Mouse (Mus musculus): Measurements from ENCODE around the gene Msi2.
A peak's percentile ranks its signal among the peaks of the same experiment; 100 is the strongest.

Msi2 gene

DNA sequence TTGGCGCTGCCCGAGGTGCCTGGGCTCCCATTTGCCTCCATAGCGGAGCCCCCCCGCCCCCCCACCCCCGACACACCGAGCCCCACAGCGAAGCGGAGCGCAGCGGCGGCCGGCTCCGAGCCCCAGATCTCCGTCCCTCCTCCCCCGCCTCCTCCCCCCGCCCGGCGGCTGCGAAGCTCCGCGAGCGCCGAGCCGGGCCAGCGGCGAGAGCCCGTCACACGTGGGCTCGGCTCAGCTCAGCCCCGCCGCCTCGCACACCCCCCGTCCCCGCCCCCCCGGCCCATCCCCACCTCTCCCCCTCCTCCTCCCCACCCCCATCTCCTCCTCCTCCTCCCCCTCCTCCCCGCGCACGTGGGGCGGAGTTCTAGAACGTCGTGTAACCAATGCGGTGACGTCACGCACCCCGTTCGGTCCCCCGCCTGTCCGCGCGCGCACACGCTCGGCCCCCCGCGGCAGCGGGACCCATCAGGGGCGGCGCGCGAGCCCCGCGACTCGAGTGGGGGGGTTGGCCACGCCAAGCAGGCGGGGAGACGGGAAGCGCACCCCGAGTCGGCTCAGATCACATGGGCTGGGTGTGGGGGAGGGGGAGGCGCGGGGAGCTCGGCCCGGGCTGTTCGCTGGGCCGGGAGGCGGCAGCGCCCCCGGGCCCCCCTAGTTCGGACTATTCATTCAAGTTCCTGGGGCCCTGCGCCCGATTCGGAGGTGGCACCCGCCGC lies at the start of gene Msi2:
Gene Msi2 (minus strand): TSS at position 464 of the 716 bp plus-strand sequence.
- DNase-seq (ENCODE audit: low spot score in 2 of 2) = peak; percentile 82 to 86

DNA sequence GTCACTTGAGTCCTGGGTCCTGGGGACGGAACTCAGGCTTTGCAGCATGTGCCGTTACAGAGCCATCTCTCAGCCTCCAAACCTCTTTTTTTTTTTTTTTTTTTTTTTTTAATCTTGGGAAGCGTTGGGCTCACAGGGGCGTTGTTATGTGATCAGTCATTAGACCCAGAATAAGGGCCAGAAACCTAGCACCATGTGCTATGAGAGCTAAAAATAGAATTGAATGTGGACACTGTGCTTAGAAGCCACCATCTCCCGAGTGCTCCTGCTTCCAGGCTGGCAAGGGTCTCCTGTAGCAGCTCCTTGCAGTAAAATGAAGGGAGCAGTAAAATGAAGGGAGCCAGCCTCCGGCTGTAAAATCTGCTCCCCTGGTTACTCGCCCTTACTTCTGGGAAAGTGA lies 47.3 kb upstream of the Msi2 start:
- DNase-seq (ENCODE audit: low spot score in 2 of 2) = no peak

DNA sequence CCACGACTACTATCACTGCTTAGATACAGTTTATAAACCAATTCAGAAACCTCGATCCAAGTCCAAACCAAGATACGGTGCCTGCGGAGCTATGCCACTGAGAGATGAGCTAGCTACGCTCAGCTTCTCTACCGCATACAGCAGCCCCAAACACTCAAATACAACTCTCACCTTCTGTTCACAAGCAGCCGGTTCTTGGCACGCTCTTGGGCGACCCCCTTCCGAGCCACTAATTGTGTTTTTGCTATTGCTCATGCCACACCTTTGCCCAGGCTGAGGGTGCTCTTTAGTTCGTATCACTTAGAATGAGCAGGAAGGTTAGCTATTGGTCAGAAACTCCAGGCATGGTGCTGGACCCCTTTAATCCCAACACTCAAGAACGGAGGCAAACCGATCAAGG lies 45.1 kb upstream of the Msi2 start:
- no peak for DNase-seq (ENCODE audit: low spot score in 2 of 2)

DNA sequence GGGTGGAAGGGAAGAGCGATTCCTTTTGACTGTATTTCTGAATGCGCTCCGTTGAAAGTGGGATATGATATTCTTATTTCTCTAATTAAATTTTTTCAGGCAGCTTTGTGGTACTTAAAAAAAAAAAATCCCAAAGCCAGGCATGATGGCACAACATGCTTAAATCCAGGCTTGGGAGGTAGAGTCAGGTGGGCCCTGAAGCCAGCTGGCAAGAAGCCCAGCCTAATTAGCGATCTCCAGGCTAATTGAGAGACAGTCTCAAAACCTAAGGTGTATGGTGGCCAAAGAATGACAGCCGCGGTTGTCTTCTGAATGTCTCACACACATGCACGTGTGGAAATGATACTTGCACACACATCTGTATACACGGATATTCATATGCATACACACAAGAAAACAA lies 41.2 kb upstream of the Msi2 start:
- no peak for DNase-seq (ENCODE audit: low spot score in 2 of 2)

DNA sequence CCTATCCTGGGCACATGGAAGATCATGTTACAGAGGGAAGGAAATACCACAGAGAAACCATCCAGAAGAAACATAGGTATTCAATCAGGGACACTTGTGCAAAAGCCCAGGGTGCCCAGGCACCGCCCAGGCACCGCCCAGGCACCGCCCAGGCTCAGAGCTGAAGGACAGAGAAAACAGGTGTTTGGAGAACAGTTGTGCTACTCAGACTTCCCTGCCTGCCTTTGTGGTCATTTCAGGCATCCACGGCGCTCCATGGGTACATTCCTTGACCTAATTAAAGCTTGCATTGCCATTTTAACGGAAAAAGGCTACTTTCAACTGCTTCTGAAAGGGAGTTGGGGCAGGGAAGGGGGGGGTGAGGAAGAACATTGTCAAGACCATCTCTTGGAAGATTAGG lies 40.1 kb upstream of the Msi2 start:
- DNase-seq (ENCODE audit: low spot score in 2 of 2) = no peak

DNA sequence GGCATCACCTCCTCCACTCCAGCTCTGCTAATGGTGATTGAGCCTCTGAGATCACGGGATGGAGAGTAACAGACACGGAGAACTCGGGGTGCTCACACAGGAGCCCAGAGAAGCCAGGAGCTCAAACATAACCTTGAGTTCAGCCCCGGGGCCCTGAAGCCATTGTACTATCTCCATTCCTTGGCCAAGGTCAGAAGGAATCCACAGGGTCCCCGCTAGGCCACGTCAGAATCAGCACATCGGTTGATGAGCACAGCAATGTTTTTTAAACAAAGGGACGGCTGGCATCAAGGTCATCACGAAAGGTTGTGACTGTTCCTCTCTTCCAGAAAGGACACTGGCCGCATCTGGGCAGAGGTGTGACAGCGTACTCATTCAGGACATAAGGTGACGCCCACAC lies 27.0 kb upstream of the Msi2 start:
- no peak for DNase-seq (ENCODE audit: low spot score in 2 of 2)

DNA sequence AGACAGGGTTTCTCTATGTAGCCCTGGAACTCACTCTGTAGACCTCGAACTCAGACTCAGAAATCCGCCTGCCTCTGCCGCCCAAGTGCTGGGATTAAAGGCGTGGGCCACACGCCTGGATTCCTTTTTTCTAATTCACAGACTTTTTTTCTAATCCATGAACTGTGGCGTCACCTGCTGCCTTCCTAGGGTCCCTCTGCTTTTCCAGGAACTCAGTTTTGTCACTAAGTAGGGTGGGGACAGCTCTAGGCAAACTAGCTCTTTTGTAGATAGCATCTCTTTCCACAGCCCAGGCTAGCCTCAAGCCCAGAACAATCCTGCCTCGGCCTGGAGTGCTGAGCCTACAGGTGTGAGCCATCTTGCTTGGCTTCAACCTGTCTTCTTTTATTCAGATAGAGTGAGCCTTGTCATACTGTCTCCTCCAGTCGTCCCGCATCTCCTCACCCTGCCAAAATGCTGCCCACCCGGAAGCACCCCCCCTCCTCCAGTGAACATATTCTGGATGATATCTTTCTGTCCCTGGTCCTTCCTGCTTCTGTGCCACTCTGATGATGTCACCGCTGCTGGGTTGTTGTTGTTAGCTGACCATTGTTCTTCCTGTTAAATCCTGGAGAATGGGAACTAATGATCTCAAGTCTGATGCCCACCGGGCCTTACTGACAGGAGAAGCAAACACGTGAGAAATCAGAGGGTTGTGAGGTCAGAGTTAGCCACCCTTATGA lies 21.4 kb upstream of the Msi2 start:
- no peak for DNase-seq (ENCODE audit: low spot score in 2 of 2)

DNA sequence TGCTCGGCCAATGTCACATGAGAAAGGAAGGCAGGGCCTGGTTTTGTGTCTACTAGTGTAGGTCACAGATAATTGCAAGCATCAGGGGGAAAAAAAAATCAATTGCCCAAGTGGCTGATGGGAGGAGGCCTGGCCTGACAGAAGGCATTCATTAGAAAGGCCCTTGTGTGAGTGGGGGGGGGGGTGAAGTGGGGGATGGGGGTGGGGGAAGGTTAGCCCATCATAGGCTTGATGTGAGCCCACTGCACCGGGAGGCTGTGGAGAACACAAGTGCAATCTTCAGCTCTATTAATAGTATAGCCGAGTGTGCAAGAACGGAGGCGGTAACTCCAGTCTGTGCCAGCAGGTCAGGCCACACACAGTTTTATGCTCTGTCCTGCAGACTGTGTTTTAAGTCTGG lies 11.1 kb upstream of the Msi2 start:
- DNase-seq (ENCODE audit: low spot score in 2 of 2) = no peak

DNA sequence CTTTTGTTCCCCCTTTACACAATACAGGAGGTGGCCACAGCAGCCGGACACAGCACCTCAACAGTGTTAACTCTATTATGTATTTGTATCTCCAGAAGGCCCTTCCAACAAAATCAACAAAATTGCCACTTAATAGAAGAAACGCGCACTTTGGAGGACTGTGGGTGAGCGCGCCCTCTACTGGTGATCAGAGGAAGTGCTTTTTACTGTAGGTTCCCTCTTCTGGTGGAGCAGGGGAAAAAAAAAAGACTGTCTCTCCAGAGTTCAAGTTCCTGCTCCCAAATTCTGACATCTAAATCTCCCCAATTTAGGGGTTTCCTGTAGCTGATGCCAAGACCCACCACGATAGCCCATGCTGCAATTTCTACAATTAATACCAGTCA lies 10.2 kb upstream of the Msi2 start:
- DNase-seq (ENCODE audit: low spot score in 2 of 2) = peak; percentile 60 to 62

DNA sequence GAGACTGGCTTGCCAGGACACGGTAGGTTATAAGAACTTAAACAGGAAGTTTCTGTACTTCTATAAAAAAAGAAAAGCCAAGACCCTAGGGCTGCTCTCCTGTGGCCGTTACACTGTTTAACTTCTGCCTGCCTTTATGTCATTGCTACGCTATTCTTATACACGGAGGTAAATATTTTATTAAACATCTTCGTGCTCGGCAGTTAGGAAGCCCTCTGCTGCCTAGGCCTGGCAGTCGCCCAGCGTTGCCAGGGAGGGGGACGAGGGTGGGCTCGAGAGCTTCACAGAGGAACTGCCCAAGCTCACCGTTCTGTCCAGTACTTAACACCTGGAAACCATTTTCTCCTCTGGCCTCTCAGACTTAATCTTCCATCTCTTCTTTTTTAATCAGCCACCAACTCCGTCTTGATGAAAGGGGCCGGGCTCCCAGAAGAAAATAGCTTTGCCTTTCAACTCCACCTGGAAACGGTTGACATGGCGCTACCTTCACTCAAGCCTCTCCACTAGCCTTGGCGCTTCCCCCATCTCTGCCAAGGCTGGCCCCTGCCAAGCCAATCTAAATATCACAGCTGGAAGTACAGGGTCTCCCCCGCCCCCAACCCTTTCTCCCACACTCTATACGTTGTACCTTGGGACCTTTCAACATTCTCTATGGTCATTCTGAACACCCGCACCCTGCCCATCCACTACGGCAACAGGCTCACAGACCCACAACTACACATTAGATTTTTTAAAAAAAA lies 9.6 kb upstream of the Msi2 start:
- DNase-seq (ENCODE audit: low spot score in 2 of 2) = peak in 1 of 2 experiments; percentile 12

DNA sequence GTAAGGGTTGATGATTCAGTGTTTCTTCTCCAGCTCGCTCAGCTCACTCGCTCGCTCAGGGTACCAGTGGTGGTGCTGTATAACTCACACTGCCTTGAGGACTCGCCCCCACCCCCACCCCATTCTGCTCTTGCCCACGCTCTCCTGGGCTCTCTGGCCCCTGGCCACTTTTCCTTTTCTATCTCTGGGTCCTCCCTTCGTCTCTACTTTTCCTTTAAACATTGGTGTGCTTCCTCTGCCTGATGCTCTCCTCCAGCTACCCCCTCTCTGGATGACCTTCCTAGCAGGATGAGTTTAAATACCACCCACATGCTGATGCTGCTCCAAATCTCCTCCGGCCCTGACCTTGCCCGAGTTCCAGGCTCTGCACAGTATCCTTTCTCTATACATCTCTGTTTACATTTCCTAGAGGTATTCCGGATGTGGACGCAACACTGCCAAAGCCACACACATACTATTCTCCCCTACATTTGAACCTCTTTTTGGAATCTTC lies 2.9 kb upstream of the Msi2 start:
- no peak for DNase-seq (ENCODE audit: low spot score in 2 of 2)

DNA sequence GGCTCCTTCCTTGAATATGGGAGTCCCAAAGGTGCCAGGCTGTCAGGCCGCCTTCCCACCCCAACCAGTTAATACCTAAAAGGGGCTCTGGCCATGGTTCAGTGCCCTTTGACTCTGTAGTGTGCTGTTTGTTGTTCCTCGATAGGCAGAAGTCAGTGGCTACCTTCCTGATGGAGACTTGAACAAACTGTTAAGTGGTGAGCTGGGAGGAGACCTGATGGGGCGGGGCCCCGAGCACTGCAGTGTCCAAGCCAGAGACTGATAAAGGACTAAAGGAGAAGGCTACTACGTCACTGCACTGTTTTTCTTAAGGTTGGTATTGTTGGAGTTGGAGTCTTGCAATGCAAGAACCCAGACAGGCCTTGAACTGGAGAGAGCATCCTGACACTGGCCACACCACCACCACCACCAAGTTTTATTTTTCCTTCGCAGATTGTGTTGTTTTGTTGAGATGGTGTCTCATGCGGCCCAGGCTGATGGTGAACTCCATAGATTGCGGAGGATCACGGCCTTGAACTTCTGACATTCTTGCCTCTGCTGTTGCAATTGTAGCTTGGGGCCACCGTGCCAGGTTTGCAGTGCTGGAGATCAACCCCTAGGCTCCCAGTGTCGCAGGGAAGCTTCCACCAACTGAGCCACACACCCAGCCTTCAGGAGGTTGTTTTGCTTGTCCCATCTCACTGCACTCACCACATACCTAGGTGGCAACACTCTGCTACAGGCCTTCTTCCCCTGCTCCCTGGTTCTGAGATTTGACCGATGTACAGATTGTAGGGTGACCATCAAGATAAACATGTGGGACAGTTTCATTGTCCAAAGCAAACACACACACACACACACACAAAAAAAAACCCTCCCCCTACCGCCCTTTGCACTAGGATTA lies 2.2 kb upstream of the Msi2 start:
- no peak for DNase-seq (ENCODE audit: low spot score in 2 of 2)

DNA sequence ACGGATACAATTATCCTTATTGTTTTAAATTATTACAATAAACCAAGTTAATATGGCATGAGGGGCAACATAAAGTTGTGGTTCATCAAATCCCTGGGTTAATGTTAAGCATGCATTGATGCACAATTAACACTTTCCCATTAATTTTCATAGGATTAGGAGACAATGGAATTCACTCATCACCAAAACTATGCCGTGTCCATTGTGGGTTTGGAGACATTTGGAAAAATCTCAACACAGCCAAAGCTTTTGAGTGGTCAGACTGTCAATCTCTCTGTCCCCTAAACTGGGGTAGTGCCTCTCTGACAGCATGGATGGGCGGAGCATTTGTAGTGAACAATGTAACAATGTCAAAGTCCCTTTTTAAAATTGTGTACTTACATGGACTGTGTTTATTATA lies 1.3 kb upstream of the Msi2 start:
- DNase-seq (ENCODE audit: low spot score in 2 of 2) = no peak

DNA sequence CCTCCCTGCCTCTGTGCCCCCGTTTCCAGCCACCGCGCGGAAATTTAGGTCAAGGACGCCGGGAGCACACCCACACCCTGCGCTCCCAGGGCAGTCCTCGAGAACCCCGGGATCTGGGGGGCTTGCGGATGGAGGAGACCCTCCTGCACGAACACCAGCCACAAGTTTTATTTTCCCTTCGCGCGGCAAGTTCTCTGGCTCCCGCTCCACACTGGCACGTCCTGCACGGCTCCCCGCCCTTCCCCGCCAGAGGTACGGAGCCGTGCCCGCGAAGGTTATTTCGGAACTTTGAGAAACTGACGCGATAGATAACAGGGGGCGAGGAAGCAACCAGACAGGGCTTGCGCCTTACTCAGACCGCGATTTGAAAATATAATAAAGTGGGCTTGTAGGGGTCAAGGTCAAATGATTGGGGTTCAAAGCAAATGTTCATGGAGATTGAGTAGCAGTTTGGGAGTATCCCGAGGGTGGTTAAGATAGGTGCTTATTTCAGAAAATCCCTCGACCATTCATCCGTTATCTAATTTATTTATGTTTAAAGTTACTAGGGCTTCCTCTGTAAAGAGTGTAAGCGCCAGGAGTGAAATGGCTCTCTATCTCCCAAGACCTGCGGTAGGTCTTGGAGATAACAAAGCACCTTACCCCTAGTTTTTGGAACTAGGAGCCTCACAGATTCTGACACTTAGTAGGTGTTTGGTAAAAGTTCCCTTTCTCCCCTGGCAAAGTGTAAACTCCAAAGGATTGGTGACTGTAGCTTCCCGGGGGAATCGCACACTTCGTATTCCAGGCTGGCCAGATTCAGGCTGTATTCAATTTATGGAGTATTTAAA lies 668 bp upstream of the Msi2 start:
- peak; percentile 30 to 60 for DNase-seq (ENCODE audit: low spot score in 2 of 2)

DNA sequence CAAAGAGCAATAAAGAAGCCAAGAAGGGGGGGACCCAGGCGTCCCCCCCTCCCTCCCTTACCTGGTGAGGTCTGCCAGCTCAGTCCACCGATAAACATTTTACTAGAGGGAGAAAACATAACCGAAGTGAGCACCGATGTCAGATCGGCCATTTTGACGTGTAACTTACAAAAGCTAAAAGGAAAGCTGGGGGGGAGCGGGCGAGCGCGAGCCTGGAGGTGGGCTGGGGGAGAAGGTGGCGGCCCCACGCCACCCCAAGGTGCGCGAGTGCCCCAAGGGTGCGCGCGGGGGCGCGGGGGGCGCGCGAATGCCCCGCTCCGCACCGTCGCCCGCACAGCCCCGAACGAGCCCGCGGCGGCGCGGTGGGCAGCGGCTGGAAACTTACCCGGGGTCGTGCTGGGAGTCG lies 666 bp downstream of the Msi2 start:
- no peak for DNase-seq (ENCODE audit: low spot score in 2 of 2)

DNA sequence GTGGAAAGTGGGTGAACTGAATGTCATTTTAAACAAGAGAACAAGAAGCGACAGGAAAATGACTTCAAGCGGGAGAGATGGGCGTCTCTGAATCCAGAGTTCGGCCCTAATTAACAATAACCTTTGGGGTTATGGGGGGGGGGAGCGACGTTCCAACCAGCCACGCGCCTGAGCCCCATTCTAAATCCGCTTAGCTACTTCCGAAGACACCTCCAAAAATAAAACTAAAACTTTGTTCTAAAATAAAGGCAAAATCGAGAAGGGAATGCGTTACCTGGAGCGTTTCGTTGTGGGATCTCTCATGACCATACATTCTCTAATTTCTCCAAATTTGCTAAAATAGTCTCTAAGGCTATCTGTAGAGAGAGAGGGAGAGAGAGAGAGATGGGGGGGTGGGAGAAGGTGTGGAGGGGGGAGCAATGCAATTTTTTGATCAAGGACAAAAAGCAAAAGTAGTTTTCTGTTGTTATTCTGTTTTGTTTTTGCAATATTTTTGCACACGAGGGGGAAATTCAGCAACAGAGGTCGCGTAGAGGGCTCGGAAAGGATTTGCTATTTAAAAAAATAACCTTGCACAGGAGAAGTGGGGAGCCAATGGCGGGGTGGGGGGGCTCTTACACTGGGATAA lies 1.2 kb downstream of the Msi2 start:
- no peak for DNase-seq (ENCODE audit: low spot score in 2 of 2)

DNA sequence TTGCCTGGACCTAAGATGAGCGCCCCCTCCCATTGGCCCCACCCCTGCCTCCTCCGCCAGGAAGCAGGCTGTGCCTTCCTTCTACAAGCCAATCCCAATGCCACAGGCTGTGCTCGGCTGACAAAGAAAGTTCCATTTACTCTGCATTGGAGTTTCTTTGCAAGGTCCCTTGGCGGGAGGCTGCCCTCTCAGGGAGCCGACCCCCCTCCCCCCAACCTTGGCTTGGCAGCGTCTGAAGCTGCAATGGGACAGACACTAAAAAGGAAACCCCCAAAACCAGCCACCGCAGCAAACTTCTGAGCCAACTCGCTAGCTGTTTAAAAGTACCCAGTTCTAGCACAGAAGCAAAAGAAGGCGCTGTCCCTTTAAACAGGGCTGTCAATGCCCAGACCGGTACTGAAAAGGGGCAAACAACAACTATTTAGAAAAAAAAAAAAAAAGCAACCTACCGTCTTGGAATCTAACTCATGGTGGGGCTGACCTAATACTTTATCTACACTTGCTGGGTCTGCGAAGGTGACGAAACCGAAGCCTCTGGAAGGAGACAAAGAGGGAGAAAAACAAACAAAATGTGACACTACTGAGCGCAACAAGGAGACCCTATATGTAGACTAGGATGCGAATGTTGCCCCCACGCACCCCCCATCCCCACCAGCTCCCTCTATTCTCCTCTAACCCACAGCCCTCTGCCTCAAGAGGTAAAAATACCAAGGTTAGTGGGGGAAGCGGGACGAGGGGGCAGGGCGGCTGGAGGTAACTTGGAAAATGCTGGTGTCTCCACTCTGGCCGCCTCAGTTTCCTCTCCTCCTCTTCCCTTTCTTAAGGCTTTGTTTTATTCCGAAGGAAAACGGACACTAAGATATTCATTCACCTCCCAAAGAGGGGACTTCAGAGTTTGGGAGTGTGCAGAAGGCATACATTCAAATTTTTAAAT lies 2.0 kb downstream of the Msi2 start:
- no peak for DNase-seq (ENCODE audit: low spot score in 2 of 2)

DNA sequence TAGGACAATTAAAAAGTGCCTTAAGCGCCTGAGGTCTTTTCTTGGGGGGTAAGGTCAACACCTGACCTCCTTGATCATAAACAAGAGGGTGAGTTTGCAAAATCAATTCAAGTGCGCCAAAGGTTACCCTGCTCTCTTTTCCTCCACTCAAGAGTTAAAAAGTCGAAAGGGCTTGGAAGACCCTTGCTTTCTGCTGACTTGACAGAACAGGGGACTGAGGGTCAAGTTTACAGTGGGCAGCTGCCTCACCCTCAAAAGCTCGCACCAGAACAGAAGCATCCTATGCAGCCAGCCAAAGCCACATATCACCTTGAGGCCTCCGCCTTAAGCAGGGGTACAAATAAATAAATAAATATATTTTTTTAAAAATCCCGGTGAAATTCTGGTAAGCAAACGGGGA lies 3.0 kb downstream of the Msi2 start:
- no peak for DNase-seq (ENCODE audit: low spot score in 2 of 2)

DNA sequence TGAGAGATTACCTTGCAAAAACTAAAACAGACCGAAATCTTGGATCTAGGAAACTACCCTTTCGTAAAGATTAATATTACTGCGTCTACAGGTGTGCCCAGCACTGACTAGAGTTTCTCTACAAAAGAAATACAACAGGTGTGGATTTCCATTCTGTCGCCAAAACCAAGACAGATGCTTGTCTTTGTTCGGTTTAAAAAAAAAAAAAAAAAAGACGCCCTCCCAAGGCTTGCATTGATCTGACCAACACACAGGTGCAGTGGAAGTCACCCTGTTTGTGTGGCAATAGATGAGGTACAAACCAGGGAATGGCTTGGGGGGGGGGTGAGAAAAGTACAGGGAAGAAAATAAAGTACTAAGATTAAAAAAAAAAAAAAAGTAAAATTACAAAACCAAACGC lies 4.2 kb downstream of the Msi2 start:
- no peak for DNase-seq (ENCODE audit: low spot score in 2 of 2)
